In the genomic region with DNA sequence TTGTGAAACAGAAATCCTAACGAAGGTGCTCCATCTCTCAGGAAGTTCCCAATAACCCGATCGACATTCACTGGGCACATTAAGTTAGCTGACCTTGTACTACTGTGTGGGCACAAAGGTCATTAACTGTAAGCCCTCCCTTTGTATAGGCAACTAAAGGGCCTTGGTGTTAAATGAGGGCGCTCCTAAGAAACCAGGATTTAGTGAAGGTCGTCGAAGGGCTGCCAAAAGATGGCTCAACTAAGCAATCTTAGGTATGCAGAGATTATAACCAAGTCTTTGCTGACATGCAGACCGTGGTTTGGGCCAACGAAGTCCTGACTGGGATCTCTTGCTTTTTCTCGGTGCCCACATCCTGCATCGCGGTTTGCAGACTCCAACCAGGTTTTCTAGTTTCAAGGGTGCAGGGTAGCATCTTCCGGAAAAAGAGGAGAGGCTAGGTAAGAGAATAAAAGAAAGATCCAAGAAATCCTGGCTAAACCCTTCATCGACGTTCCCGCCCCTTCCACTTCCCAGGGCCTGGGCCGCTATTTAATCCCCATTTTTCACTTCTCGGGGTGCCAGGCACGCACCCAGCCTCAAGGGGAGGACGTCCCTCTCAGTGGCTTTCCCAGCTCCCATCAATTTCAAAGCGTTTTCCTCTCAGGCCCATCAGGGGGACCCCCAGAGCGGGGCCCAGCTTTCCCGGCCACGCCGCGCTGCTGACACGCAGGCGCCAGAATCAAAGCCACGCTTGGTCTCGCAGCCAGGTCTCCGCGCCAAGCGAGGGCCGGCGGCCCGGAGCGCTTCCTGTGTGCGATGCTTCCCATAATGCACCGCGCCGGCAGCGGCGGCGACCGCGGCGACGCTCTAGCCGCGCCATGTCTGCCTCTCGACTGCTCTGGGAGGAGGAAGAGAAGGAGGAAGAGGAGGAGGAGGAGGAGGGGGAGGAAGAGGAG, we compare ENCODE assay signal across 8 mouse cellular contexts. TPM values are rescaled to one million over a fixed set of nuclear protein-coding genes. Genes with fewer than 3 reads are reported as not detected.
DNase-seq lines count a peak whose midpoint lies in the region; ATAC-seq lines count a peak whose summit lies in the region.
"Not testable (repeated sequence)": the region's sequence is repeated elsewhere in the genome, so short reads cannot be mapped to it uniquely, and the experiment has no call there.

TSS of gene Zfp148 (plus strand) at position 893 of the 938 bp plus-strand sequence.

- H3K4me3 ChIP-seq in hindbrain, embryonic 11.5 days (ENCODE audit: low read depth, low read length): peak within 1 kb of the TSS; percentile 97

- WGBS in hindbrain, embryonic 11.5 days: 5% methylated on average over 50 of the region's 50 CpGs

- H3K4me2 ChIP-seq in hindbrain, embryonic 11.5 days (replicated peaks; ENCODE audit: low read depth, low read length): peak within 1 kb of the TSS; percentile 69

- peak; percentile 94 for DNase-seq in Muller cell, postnatal 12 days (ENCODE audit: inconsistent ontology term)
- peak; percentile 93 for DNase-seq in cerebellum, adult 9-11 months
- peak; percentile 70 to 90 for DNase-seq in frontal cortex, adult 2 months (ENCODE audit: extremely low spot score in 1 of 2, low spot score in 1 of 2)
- peak; percentile 95 for DNase-seq in hindbrain, embryonic 11.5 days (ENCODE audit: low spot score)
- peak; percentile 93 to 96 for DNase-seq in layer of hippocampus, postnatal 14 days (ENCODE audit: low spot score in 2 of 2)
- DNase-seq in lung, postnatal 14 days: peak; percentile 93
- DNase-seq in retina, adult 2 months (ENCODE audit: low read depth, low spot score): peak; percentile 83
- peak; percentile 89 to 92 for DNase-seq in thymus, postnatal 36 days

- not testable (repeated sequence) for H3K9me3 ChIP-seq in hindbrain, embryonic 11.5 days (ENCODE audit: control insufficient read depth, low read length)

- H3K4me1 ChIP-seq in hindbrain, embryonic 11.5 days (replicated peaks; ENCODE audit: control insufficient read depth, insufficient read depth, low read length): not testable (repeated sequence)

- not testable (repeated sequence) for H3K36me3 ChIP-seq in hindbrain, embryonic 11.5 days (ENCODE audit: control insufficient read depth, insufficient read depth, low read length)

- ATAC-seq in hindbrain, embryonic 11.5 days (ENCODE audit: low FRiP score): peak; percentile 91

- H3K27ac ChIP-seq in hindbrain, embryonic 11.5 days (ENCODE audit: low read depth, low read length): peak within 1 kb of the TSS; percentile 95

- not testable (repeated sequence) for H3K27me3 ChIP-seq in hindbrain, embryonic 11.5 days (ENCODE audit: control insufficient read depth, insufficient read depth, low read length)

- peak within 1 kb of the TSS; percentile 98 for H3K9ac ChIP-seq in hindbrain, embryonic 11.5 days (ENCODE audit: low read depth, low read length)

RNA-seq across cellular contexts. Expression of gene Zfp148, which starts in this region (rescaled TPM):
- polyA plus RNA-seq in frontal cortex, adult 2 months (2012; rRNA removed): 30.7 and 33.2 TPM in 2 replicates
- 48.8 and 48.9 TPM in 2 replicates for polyA plus RNA-seq in hindbrain, embryonic 11.5 days (2014; fragmentation: Nextera tagmentation; extraction: Ambion mirVana)
- 100 to 1,000 TPM in 1 of 2 experiments, 10 to 100 TPM in 1; 93.6 to 101 TPM for total RNA-seq in layer of hippocampus, postnatal 14 days (2021)

Comparison
In these comparisons a context has a peak if more than half of its experiments do, and no peak if none do; other contexts are left out.
1. Peak in every context shown above with its lines: DNase-seq, ATAC-seq, H3K4me3 ChIP-seq and H3K27ac ChIP-seq.